Mouse (Mus musculus) lung, adult 2 months (tissue): ENCODE results near the gene Dcst1.

Experiments used
- CTCF ChIP-seq: fragments of 200-500 bp; IDR thresholded peaks from 2 replicates; pipeline ENCODE4 v1.5.1; 2011; ENCODE audit warnings: mild to moderate bottlenecking, low read length, control low read depth; ENCODE audit not compliant: insufficient read depth
- POLR2A ChIP-seq: fragments of 200-500 bp; IDR thresholded peaks from 2 replicates; pipeline ENCODE4 v1.6.1; 2011; ENCODE audit warnings: low read depth, mild to moderate bottlenecking, control low read depth, low read length, borderline replicate concordance; ENCODE audit errors: extremely low read depth

- TF ChIP-seq CTCF, result no peak
- TF ChIP-seq POLR2A, result no peak
These were observed 64.5 kb downstream of the Dcst1 start for GRCm38 (mm10) chr3:89300514-89300913.
